In genomic region chr3:105958974-105959580, GRCm38 (mm10) we compare ENCODE assay signal across 8 mouse cellular contexts. TPM values are rescaled to one million over a fixed set of nuclear protein-coding genes. Genes with fewer than 3 reads are reported as not detected.
DNase-seq lines count a peak whose midpoint lies in the region; ATAC-seq and TF ChIP-seq lines count a peak whose summit lies in the region.

Wdr77 (plus strand) TSS chr3:105959369.

- WGBS in heart, embryonic 11.5 days (ENCODE audit: insufficient replicate concordance): under 1% methylated on average over 49 of the region's 52 CpGs
- under 1% methylated on average over 52 of the region's 52 CpGs for WGBS in kidney, embryonic 16.5 days
- WGBS in liver, adult 2 months: under 1% methylated on average over 52 of the region's 52 CpGs

- H3K4me1 ChIP-seq in erythroblast, embryonic 14.5 days (ENCODE audit: control insufficient read depth): peaks cover 37% of the 10 kb centered on the region
- H3K4me1 ChIP-seq in heart, embryonic 11.5 days (ENCODE audit: control insufficient read depth, insufficient read depth, low read length): peaks cover 18% of the 10 kb centered on the region
- peaks cover 26% of the 10 kb centered on the region for H3K4me1 ChIP-seq in kidney, embryonic 16.5 days (ENCODE audit: insufficient read depth, low read length)
- H3K4me1 ChIP-seq in liver, adult 2 months (ENCODE audit: control insufficient read depth, insufficient read depth, low read length): peaks cover 14% of the 10 kb centered on the region

- H3K4me3 ChIP-seq in C2C12 (ENCODE audit: insufficient read depth, poor library complexity, severe bottlenecking) (peak within 1 kb of the TSS; percentile 99), myocyte (peak within 1 kb of the TSS; percentile 63)
- peak within 1 kb of the TSS; percentile 75 for H3K4me3 ChIP-seq in erythroblast, embryonic 14.5 days (replicated peaks)
- peak within 1 kb of the TSS; percentile 98 for H3K4me3 ChIP-seq in heart, embryonic 11.5 days (ENCODE audit: low read depth, low read length)
- H3K4me3 ChIP-seq in kidney, embryonic 16.5 days (ENCODE audit: low read length): peak within 1 kb of the TSS; percentile 95
- peak within 1 kb of the TSS; percentile 84 for H3K4me3 ChIP-seq in liver, adult 2 months (ENCODE audit: insufficient read depth, low read depth, low read length)

- no peak for TF ChIP-seq CTCF in C2C12 (IDR thresholded peaks at IDR 0.05; ENCODE audit: control insufficient read depth, insufficient read depth, insufficient read length)
- no peak for TF ChIP-seq CTCF in brain, embryonic 14.5 days (IDR thresholded peaks at IDR 0.05; ENCODE audit: borderline replicate concordance, extremely low read depth, insufficient read depth, insufficient read length)
- TF ChIP-seq CTCF in liver, adult 2 months (IDR thresholded peaks at IDR 0.05; ENCODE audit: low read depth, low read length): no peak

- peaks cover 2% of the 10 kb centered on the region; the same call in 1 of the 2 replicates for H3K9me3 ChIP-seq in erythroblast, embryonic 14.5 days (ENCODE audit: control insufficient read depth, low read length)
- no peaks in the 10 kb centered on the region for H3K9me3 ChIP-seq in heart, embryonic 11.5 days (replicated peaks; ENCODE audit: control insufficient read depth, low read length)
- no peaks in the 10 kb centered on the region for H3K9me3 ChIP-seq in kidney, embryonic 16.5 days (ENCODE audit: low read length)

- peak; percentile 94 for ATAC-seq in heart, embryonic 11.5 days (replicated peaks; ENCODE audit: insufficient number of reproducible peaks, low FRiP score, low TSS enrichment)
- ATAC-seq in kidney, embryonic 16.5 days (ENCODE audit: low FRiP score, low TSS enrichment): peak; percentile 97

- peak; percentile 100 for DNase-seq in brain, embryonic 14.5 days (ENCODE audit: low read depth)
- DNase-seq in liver, adult 2 months (ENCODE audit: extremely low read depth, low read depth, low spot score): peak; percentile 93
- DNase-seq in splenic B cell, adult 2 months (ENCODE audit: low read depth, low spot score): peak; percentile 99

- peaks cover 80% of the 10 kb centered on the region for H3K36me3 ChIP-seq in C2C12 (ENCODE audit: control insufficient read depth, insufficient read depth)
- H3K36me3 ChIP-seq in erythroblast, embryonic 14.5 days (ENCODE audit: control insufficient read depth): peaks cover 69% of the 10 kb centered on the region
- peaks cover 19% of the 10 kb centered on the region for H3K36me3 ChIP-seq in heart, embryonic 11.5 days (ENCODE audit: control insufficient read depth, insufficient read depth, low read length)
- H3K36me3 ChIP-seq in kidney, embryonic 16.5 days (ENCODE audit: insufficient read depth, low read length): peaks cover 36% of the 10 kb centered on the region
- H3K36me3 ChIP-seq in liver, adult 2 months (ENCODE audit: control insufficient read depth, insufficient read depth, low read length): peaks cover 30% of the 10 kb centered on the region
- peaks cover 39% of the 10 kb centered on the region for H3K36me3 ChIP-seq in myocyte (ENCODE audit: control insufficient read depth, insufficient read depth)
- peaks cover 10% of the 10 kb centered on the region for H3K36me3 ChIP-seq in splenic B cell, adult 2 months (ENCODE audit: control insufficient read depth, insufficient read depth, low read length, poor library complexity, severe bottlenecking)

- H3K79me3 ChIP-seq in C2C12 (ENCODE audit: low read depth): peaks cover 65% of the 10 kb centered on the region

- peak within 1 kb of the TSS; percentile 92 for H3K27ac ChIP-seq in heart, embryonic 11.5 days (ENCODE audit: low read depth, low read length)
- H3K27ac ChIP-seq in kidney, embryonic 16.5 days (ENCODE audit: low read length): peak within 1 kb of the TSS; percentile 93
- H3K27ac ChIP-seq in liver, adult 2 months (replicated peaks; ENCODE audit: insufficient read depth, low read depth, low read length): peak within 1 kb of the TSS; percentile 89

- peak within 1 kb of the TSS; percentile 100 for H3ac ChIP-seq in C2C12 (ENCODE audit: control insufficient read depth, insufficient read length, low read depth)
- peak within 1 kb of the TSS; percentile 36 for H3ac ChIP-seq in myocyte (ENCODE audit: control insufficient read depth, insufficient read length)

- H3K27me3 ChIP-seq in C2C12 (ENCODE audit: control insufficient read depth, insufficient read depth, insufficient read length) (no peaks in the 10 kb centered on the region), myocyte (ENCODE audit: control insufficient read depth, insufficient read depth, insufficient read length) (no peaks in the 10 kb centered on the region)
- H3K27me3 ChIP-seq in erythroblast, embryonic 14.5 days (ENCODE audit: control insufficient read depth): no peaks in the 10 kb centered on the region
- no peaks in the 10 kb centered on the region for H3K27me3 ChIP-seq in heart, embryonic 11.5 days (ENCODE audit: control insufficient read depth, insufficient read depth, low read length)
- H3K27me3 ChIP-seq in kidney, embryonic 16.5 days (ENCODE audit: insufficient read depth, low read length): no peaks in the 10 kb centered on the region
- H3K27me3 ChIP-seq in liver, adult 2 months (ENCODE audit: control insufficient read depth, insufficient read depth, low read length): no peaks in the 10 kb centered on the region
- no peaks in the 10 kb centered on the region for H3K27me3 ChIP-seq in splenic B cell, adult 2 months (ENCODE audit: control insufficient read depth, insufficient read depth, low read length, poor library complexity, severe bottlenecking)

- H3K9ac ChIP-seq in heart, embryonic 11.5 days (ENCODE audit: low read depth, low read length): peak within 1 kb of the TSS; percentile 99
- H3K9ac ChIP-seq in kidney, embryonic 16.5 days (replicated peaks; ENCODE audit: low read length): peak within 1 kb of the TSS; percentile 97
- H3K9ac ChIP-seq in liver, adult 2 months (ENCODE audit: low read depth, low read length): peak within 1 kb of the TSS; percentile 91

- peaks cover 97% of the 10 kb centered on the region for H3K79me2 ChIP-seq in C2C12 (ENCODE audit: control insufficient read depth, insufficient read depth)
- H3K79me2 ChIP-seq in liver, adult 2 months (ENCODE audit: control insufficient read depth, insufficient read depth, low read length): peaks cover 20% of the 10 kb centered on the region; the same call in 1 of the 2 replicates
- peaks cover 81% of the 10 kb centered on the region for H3K79me2 ChIP-seq in myocyte (ENCODE audit: control insufficient read depth, insufficient read depth)

- peak; percentile 60; the same call in 1 of the 2 replicates for TF ChIP-seq POLR2A in brain, embryonic 14.5 days (IDR thresholded peaks at IDR 0.05; ENCODE audit: borderline replicate concordance, extremely low read depth, insufficient read depth, insufficient read length, poor library complexity, severe bottlenecking)
- peak; percentile 90 for TF ChIP-seq POLR2A in liver, adult 2 months (IDR thresholded peaks at IDR 0.05; ENCODE audit: extremely low read depth, insufficient read depth, low read length)
- peak; percentile 92 for TF ChIP-seq POLR2A in myocyte (IDR thresholded peaks at IDR 0.05; ENCODE audit: insufficient read length, low read depth)

- peak within 1 kb of the TSS; percentile 92 for H3K4me2 ChIP-seq in heart, embryonic 11.5 days
- peak within 1 kb of the TSS; percentile 77 for H3K4me2 ChIP-seq in kidney, embryonic 16.5 days (replicated peaks; ENCODE audit: low read depth, low read length)
- H3K4me2 ChIP-seq in myocyte (ENCODE audit: low read depth): peak within 1 kb of the TSS; percentile 85

TF ChIP-seq in C2C12, 6 proteins besides CTCF, POLR2A, EP300 and RAD21:
- TF ChIP-seq MYOD1 (IDR thresholded peaks at IDR 0.05; ENCODE audit: control insufficient read depth, insufficient read length, low read depth) (no peak), MAX (IDR thresholded peaks at IDR 0.05) (peak; percentile 93), USF1 (IDR thresholded peaks at IDR 0.05; ENCODE audit: low read depth) (peak; percentile 64)

TF ChIP-seq in myocyte, 11 proteins besides CTCF, POLR2A, EP300 and RAD21:
- TF ChIP-seq POLR2AphosphoS2 (IDR thresholded peaks at IDR 0.05; ENCODE audit: insufficient read length, low read depth): peak; percentile 85
- peak; percentile 73 for TF ChIP-seq USF1 (IDR thresholded peaks at IDR 0.05; ENCODE audit: low read depth)
- peak in 1 of 3 experiments; percentile 12 for TF ChIP-seq MYOG (IDR thresholded peaks at IDR 0.05; ENCODE audit: control insufficient read depth in 1 of 3, insufficient read depth in 1 of 3, insufficient read length in 2 of 3, low read depth in 2 of 3)
- peak; percentile 45 for TF ChIP-seq MAX (IDR thresholded peaks at IDR 0.05; ENCODE audit: low read depth)
- peak; percentile 42 for TF ChIP-seq REST (IDR thresholded peaks at IDR 0.05; ENCODE audit: insufficient read depth, insufficient read length)
- TF ChIP-seq CEBPB (IDR thresholded peaks at IDR 0.05; ENCODE audit: insufficient read depth, poor library complexity, severe bottlenecking): no peak

RNA-seq across cellular contexts. Expression of gene Wdr77, which starts in this region (rescaled TPM):
- polyA plus RNA-seq in C2C12 (2012; fragmentation: generic; extraction: Trizol) (90.2 TPM), myocyte (2012; fragmentation: generic; extraction: Trizol) (48.8 TPM)
- polyA plus RNA-seq in brain, embryonic 14.5 days (2012; rRNA removed): 61.6 and 79.6 TPM in 2 replicates
- 1.0 and 1.1 TPM in 2 replicates for polyA plus RNA-seq in erythroblast, embryonic 14.5 days (2012)
- polyA plus RNA-seq in heart, embryonic 11.5 days (2014; fragmentation: Nextera tagmentation; extraction: Ambion mirVana): 93.4 and 94.0 TPM in 2 replicates
- 157 and 161 TPM in 2 replicates for polyA plus RNA-seq in kidney, embryonic 16.5 days (2015; fragmentation: Nextera tagmentation; extraction: Ambion mirVana)
- 7.7 and 10.6 TPM in 2 replicates for total RNA-seq in liver, adult 2 months (2014; rRNA removed)
- 24.1 and 30.1 TPM in 2 replicates for polyA plus RNA-seq in liver, adult 2 months (2012; rRNA removed)

Comparison
In these comparisons a context has a peak if more than half of its experiments do, and no peak if none do; other contexts are left out.
1. Peak in every context shown above with its lines: DNase-seq, ATAC-seq, H3K4me3 ChIP-seq and H3K27ac ChIP-seq.
2. RNA of gene Wdr77 (polyA plus RNA-seq): 157 to 161 TPM in kidney, embryonic 16.5 days, 93.4 to 94.0 TPM in heart, embryonic 11.5 days, 90.2 TPM in C2C12 (single experiment), 61.6 to 79.6 TPM in brain, embryonic 14.5 days, 48.8 TPM in myocyte (single experiment) and 24.1 to 30.1 TPM in liver, adult 2 months; 1.0 to 1.1 TPM in erythroblast, embryonic 14.5 days; every median in the first group is over 10 times any median in the second.